Mouse (Mus musculus) ES-E14 (cell line): Measurements from ENCODE around the gene Mapkbp1. TPM values are rescaled to one million over a fixed set of nuclear protein-coding genes. Genes with fewer than 3 reads are reported as not detected.

Experiments
- DNase-seq: peaks from one replicate; pipeline ENCODE4 v3.0.0-alpha.2; 2013; ENCODE audit warnings: low read depth, low spot score
- H3K27ac ChIP-seq: 2 replicates; pipeline ENCODE4 v1.5.1; 2012; ENCODE audit warnings: low read depth, mild to moderate bottlenecking, low read length, moderate library complexity, mixed read lengths; ENCODE audit not compliant: poor library complexity, insufficient read depth, severe bottlenecking
- H3K36me3 ChIP-seq: 2 replicates; pipeline ENCODE4 v1.6.1; 2012; ENCODE audit warnings: mild to moderate bottlenecking, low read length, moderate library complexity, mixed read lengths; ENCODE audit not compliant: control insufficient read depth, poor library complexity, insufficient read depth, severe bottlenecking
- H3K4me1 ChIP-seq, 2 experiments: fragments of 150-350 bp in 1 of 2; sonication (generic) in 1 of 2; 2 replicates each; pipeline ENCODE4 v1.6.1; 2012; ENCODE audit warnings: low read length in 2 of 2, mild to moderate bottlenecking in 1 of 2, mixed read lengths in 1 of 2; ENCODE audit not compliant: control insufficient read depth in 2 of 2, insufficient read depth in 2 of 2, poor library complexity in 1 of 2
- H3K4me3 ChIP-seq, 2 experiments: fragments of 150-350 bp in 1 of 2; sonication (generic) in 1 of 2; 2 replicates each; pipeline ENCODE4 v1.5.1; 2012; ENCODE audit warnings: low read length in 2 of 2, low read depth in 1 of 2, mild to moderate bottlenecking in 1 of 2, mixed read lengths in 1 of 2; ENCODE audit not compliant: insufficient read depth in 1 of 2, poor library complexity in 1 of 2, severe bottlenecking in 1 of 2
- H3K9ac ChIP-seq: 2 replicates; pipeline ENCODE4 v1.6.1; 2012; ENCODE audit warnings: low read depth, mild to moderate bottlenecking, low read length, mixed read lengths; ENCODE audit not compliant: poor library complexity, insufficient read depth, severe bottlenecking
- H3K9me3 ChIP-seq: fragments of 150-350 bp; sonication (generic); 2 replicates; pipeline ENCODE4 v1.6.1; 2012; ENCODE audit warnings: low read depth, mild to moderate bottlenecking, low read length; ENCODE audit not compliant: control insufficient read depth, insufficient read depth
- CHD2 ChIP-seq: IDR thresholded peaks from 2 replicates; pipeline ENCODE4 v1.6.1; 2014; ENCODE audit warnings: mild to moderate bottlenecking, low read depth, low read length, inconsistent platforms
- HCFC1 ChIP-seq: IDR thresholded peaks from 2 replicates; pipeline ENCODE4 v1.6.1; 2012; ENCODE audit warnings: low read length, inconsistent platforms, borderline replicate concordance; ENCODE audit not compliant: insufficient read depth
- MAFK ChIP-seq: IDR thresholded peaks from 2 replicates; pipeline ENCODE4 v1.6.1; 2014; ENCODE audit warnings: mild to moderate bottlenecking, low read depth, low read length, inconsistent platforms; ENCODE audit not compliant: insufficient read depth
- ZC3H11A ChIP-seq: IDR thresholded peaks from 2 replicates; pipeline ENCODE4 v1.6.1; 2012; ENCODE audit warnings: low read depth, mild to moderate bottlenecking, inconsistent platforms, low read length, borderline replicate concordance
- ZNF384 ChIP-seq: IDR thresholded peaks from 2 replicates; pipeline ENCODE4 v1.6.1; 2012; ENCODE audit warnings: low read depth, low read length, inconsistent platforms
- in situ Hi-C, 2 experiments: fragments of 600-800 bp; cut with MboI; formaldehyde crosslinking; loops; one replicate each; pipeline ENCODE4 v1.15.1; 2025; ENCODE audit warnings: low sequenced_read_pairs in 2 of 2, inconsistent platforms in 1 of 2; ENCODE audit not compliant: unreplicated experiment in 2 of 2
- total RNA-seq: library from RNA; depleted of rRNA; stranded (reverse); fragments of 300-350 nt; gene quantifications from 2 replicates; pipeline ENCODE4 v1.2.3, GENCODE M21; 2012

Mapkbp1 gene
- total RNA-seq, 1 experiment: 7.0 TPM

DNA sequence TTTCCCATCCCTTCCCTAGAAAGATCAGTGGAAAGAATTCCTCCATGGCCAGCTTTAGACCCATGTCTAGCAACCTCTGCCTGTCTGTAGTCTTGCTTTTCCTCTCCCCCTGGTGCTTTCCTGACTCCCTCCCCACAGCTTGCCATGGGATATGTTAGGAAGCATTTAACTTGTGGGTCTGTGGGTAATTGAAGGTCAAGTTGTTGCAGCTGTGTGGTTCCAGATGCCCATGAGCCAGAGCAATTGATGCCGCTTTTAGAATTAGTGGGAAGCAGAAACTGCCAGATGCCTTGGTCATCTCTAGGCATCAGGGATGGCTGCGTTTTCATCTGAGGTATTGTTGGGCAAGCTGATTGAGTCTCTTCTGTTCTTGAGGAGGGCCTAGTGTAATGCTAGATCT is 9.1 kb downstream of the Mapkbp1 start:
- no peak overlapping the region for H3K27ac ChIP-seq
- H3K9me3 ChIP-seq: no peaks in the 10 kb centered on the region
- DNase-seq: no peak
- H3K9ac ChIP-seq: no peak overlapping the region
- in situ Hi-C loops: no loop called here
- no peaks in the 10 kb centered on the region for H3K36me3 ChIP-seq
- peaks cover 3 to 6% of the 10 kb centered on the region in 2 experiments; a peak in 1 of 4 replicates for H3K4me1 ChIP-seq
- no peak overlapping the region for H3K4me3 ChIP-seq
- TF ChIP-seq MAFK: no peak
- TF ChIP-seq HCFC1: no peak
- no peak for TF ChIP-seq ZNF384
- no peak for TF ChIP-seq CHD2
- no peak for TF ChIP-seq ZC3H11A

DNA sequence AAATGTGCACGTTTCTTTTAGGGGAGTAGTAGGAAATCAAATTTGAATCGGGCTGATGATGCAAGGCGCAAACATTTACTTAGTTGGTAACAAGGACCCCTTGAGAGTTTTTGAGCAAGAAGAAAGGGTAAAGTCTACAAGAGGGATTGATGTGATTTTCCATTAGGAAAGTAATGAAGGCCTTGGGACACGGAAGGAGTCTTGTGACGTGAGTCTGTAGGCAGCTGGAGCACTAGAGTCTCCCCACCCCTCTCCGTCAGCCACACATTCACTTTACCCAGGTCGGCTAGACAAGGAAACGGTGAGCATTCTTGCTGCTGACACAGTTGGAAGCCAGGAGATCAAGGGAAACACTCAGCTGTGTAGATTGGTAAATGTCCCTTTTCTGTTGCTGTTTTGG is 13.4 kb downstream of the Mapkbp1 start:
- peaks cover 3% of the 10 kb centered on the region in 2 experiments; a peak in 1 of 4 replicates for H3K4me1 ChIP-seq
- TF ChIP-seq CHD2 (no peak), HCFC1 (no peak), ZNF384 (no peak), MAFK (no peak), ZC3H11A (no peak)
- no peaks in the 10 kb centered on the region for H3K36me3 ChIP-seq
- H3K9me3 ChIP-seq: no peaks in the 10 kb centered on the region
- H3K9ac ChIP-seq: no peak overlapping the region
- no peak overlapping the region for H3K27ac ChIP-seq
- peak; percentile 31 for DNase-seq
- no peak overlapping the region for H3K4me3 ChIP-seq
- in situ Hi-C loops: no loop called here

DNA sequence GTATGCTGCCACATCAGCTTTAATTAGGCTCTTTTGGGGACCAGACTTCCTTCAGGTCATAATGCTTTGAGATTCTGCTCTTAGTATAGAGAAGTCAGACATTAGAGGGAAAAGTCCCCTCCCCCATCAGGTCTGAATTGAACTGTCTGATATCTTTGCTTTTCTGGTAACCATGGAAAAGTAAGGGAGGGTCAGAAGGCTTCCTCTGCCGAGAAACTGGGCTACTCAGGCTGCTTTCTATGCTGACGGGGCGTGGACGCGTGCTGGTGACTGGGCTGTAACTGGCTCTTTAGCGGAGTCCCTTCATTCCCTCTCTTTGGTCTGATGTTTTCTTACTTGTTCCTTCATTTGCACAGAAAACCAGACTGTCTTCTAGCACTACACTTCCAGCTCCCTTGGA is 13.9 kb downstream of the Mapkbp1 start:
- Histone ChIP-seq H3K4me1 (peaks cover 3% of the 10 kb centered on the region in 2 experiments; a peak in 1 of 4 replicates), H3K27ac (no peak overlapping the region), H3K9me3 (no peaks in the 10 kb centered on the region), H3K4me3 (no peak overlapping the region), H3K36me3 (no peaks in the 10 kb centered on the region), H3K9ac (0 out of 2 replicates have a peak overlapping the region, but pooled peaks have one; percentile 2)
- no peak for TF ChIP-seq ZNF384
- TF ChIP-seq HCFC1: no peak
- TF ChIP-seq CHD2: no peak
- TF ChIP-seq MAFK: no peak
- no peak for TF ChIP-seq ZC3H11A
- in situ Hi-C loops: no loop called here
- no peak for DNase-seq

DNA sequence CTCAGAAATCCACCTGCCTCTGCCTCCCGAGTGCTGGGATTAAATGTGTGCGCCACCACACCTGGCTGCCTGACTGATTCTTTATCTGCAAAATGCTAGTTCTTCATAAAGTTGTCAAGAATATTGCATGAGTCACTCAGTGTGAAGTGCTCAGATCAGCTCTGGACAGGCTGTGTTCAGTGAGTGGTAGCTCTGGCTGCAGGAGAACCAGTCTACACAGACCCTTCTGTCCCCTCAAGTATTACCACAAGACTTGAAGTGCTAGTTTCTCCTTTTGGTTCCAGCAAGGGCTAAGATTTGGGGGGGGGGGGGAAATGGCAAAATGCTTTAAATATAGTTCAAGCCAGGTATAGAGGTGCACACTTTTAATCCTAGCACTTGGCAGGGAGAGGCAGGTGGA is 14.9 kb downstream of the Mapkbp1 start:
- H3K9ac ChIP-seq: no peak overlapping the region
- H3K36me3 ChIP-seq: peaks cover 1% of the 10 kb centered on the region; the same call in 1 of the 2 replicates
- no peak for DNase-seq
- TF ChIP-seq HCFC1 (no peak), MAFK (no peak), ZNF384 (no peak)
- H3K9me3 ChIP-seq: no peaks in the 10 kb centered on the region
- H3K4me1 ChIP-seq: peaks cover 3 to 5% of the 10 kb centered on the region in 2 experiments; a peak in 1 of 4 replicates
- in situ Hi-C loops: no loop called here
- H3K27ac ChIP-seq: no peak overlapping the region
- H3K4me3 ChIP-seq: no peak overlapping the region

DNA sequence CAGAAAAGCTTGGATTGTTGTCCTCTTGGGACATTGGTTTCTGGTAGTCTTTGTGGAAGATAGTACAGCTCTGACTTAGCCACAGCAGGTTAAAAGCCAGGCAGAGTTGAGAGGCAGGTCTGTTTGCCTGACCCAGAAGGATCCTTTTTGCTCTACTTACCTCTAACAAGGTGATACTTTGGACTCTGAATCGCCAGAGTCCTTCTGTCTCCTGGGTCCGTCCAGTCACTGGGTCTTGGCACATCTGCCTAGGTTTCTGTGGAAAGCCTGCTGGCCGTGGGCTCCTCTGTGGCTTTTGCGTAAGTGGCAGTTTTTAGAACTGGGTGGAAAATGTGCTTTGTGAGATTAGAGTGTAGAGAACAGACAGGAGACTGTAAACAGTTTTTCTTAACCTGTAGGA is 16.5 kb downstream of the Mapkbp1 start:
- TF ChIP-seq ZC3H11A: no peak
- DNase-seq: no peak
- Histone ChIP-seq H3K4me3 (no peak overlapping the region), H3K27ac (no peak overlapping the region), H3K4me1 (peaks cover 3 to 6% of the 10 kb centered on the region in 2 experiments; a peak in 1 of 4 replicates), H3K36me3 (peaks cover 2% of the 10 kb centered on the region; the same call in 1 of the 2 replicates), H3K9me3 (no peaks in the 10 kb centered on the region), H3K9ac (no peak overlapping the region)
- in situ Hi-C loops: no loop called here
